Mouse (Mus musculus) urinary bladder, postnatal 25 days (tissue): ENCODE measurements around the gene 4930578C19Rik.
"Not testable (repeated sequence)": the region's sequence is repeated elsewhere in the genome, so short reads cannot be mapped to it uniquely, and the experiment has no call there.

Experiments used
- DNase-seq: peaks from one replicate; pipeline ENCODE4 v3.0.0; 2022; ENCODE audit warnings: low spot score

Gene 4930578C19Rik

DNA sequence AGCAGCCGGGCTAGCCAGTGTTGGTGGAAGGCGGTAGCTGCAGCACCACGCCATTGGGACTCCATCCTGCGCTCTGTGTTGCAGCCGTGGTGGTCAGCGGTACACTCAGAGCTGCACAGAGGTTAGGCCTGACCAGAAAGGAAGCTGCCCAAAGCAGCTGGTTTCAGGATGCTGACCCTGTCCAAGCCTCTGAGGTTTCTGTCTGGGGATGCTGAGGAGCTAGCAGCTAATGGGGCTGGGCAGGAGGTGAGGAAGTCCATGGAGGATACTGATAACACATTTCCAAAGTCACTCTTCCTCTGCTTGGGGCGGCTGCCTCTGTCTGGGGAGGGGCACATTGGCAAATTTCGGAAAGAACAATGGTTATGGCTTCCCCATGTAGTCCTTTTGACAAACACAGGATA, at the start of gene 4930578C19Rik:
TSS of gene 4930578C19Rik (minus strand) at position 200 of the 404 bp plus-strand sequence.
- DNase-seq, result no peak

- no peak for DNase-seq
Measured at GRCm38 (mm10) chrX:18467690-18468089, 6.5 kb upstream of the 4930578C19Rik start.

- no peak for DNase-seq
Measured at GRCm38 (mm10) chrX:18462879-18463278, 1.7 kb upstream of the 4930578C19Rik start.

- no peak for DNase-seq
Measured at GRCm38 (mm10) chrX:18451559-18451958, 9.6 kb downstream of the 4930578C19Rik start.

DNA sequence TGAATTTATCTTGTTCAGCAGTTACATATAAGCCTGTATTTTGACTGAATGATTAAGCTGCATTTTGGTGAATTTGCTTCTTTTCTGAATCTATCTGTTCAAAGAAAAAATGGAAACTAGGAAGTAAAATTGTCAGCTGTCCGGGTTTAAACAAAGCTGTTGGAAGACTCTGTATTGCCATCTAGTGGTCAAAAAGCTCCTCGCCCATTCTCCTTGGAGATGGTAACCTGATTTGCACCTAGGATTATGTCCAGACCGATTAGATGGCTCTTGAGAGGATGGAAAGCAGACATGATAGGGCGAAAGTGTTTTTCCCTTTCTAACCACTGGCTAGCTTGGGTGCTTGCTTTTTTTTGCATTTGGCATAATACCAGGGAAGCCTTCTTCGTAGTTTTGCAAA, 19.1 kb downstream of the 4930578C19Rik start:
- peak; percentile 21 for DNase-seq

DNA sequence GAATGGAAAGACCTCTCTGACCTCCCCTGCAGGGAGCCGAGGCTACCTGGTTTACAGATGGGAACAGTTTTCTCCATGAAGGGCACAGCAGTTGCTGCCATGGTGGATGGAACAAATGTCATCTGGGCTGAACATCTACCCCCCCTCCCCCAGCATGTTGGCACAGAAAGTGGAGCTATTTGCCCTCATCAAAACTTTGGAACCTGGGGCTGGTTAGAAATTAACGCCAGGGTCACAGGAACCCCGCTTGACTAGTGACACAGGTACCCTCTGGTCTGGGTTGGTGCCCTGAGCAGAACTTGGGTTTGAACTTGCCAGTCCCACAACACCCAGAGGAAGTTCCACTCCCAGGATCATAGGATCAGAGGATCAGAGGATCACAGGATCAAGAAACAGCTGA, 35.7 kb downstream of the 4930578C19Rik start:
- no peak for DNase-seq

DNA sequence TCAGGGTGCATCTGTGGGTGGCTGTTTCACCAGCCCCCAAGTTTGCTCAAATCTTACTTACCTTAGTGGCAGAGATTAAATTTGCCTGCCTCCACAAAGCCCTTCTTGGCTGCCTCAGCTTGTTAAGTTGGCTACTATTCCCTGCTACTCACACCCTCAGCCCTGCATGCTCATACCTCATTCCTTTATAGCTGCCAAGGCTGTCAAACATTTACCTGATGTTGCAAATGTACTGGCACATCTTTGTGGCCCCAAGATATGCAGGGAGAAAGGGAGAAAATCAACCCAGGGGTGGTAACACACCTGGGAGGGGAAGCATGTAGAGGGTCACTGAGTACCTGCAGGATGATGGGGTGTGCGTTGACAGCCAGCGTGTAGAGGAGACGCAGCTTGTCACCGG, 38.0 kb downstream of the 4930578C19Rik start:
- no peak for DNase-seq

DNA sequence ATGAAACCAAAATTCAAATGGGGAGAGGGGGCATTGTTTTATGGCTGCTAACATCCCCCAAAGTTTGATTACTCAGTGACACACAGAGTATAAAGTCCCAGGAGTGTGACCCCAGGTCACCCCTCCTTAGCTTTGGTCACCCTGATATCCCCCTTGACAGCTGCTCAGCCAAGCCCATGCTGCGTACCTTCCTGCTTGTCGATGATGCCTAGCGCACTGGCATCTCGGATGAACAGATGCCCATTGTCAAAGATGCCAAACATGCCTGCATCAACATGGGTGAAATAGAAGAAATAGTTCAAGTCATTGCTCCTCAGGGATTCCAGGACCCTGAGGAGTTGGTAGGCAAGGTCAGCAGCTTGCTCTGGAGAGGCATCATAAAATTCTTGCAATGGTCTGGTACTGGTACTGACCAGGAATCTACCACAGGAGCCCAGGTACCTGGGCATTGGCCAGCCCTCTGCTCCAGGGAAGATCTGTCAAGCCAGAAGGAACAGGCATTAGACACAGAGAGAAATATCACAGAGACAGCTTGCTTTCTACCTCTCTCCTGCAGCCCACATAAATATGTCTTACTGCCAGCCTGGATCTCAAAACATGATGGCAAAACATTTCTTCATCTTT, 40.9 kb downstream of the 4930578C19Rik start:
- DNase-seq, result no peak

DNA sequence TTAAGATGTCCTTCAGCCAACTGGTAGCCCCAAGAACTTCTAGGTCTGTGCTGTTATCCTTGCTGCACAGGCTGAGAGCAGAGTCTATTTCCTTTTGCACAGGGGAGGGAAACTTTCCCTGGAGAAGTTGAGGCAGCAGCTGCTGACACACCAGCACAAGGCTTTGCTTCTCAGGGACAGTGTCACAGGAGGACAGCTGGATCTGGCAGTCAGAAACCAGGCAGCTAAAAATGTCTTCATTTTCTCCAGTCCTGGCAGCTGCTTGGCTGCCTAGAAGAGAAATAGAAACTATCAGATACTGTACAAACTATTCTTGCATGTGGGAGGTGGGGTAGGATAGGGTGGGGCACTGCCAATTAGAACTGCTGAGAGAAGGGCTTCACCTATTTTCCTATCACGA, 42.2 kb downstream of the 4930578C19Rik start:
- no peak for DNase-seq

DNA sequence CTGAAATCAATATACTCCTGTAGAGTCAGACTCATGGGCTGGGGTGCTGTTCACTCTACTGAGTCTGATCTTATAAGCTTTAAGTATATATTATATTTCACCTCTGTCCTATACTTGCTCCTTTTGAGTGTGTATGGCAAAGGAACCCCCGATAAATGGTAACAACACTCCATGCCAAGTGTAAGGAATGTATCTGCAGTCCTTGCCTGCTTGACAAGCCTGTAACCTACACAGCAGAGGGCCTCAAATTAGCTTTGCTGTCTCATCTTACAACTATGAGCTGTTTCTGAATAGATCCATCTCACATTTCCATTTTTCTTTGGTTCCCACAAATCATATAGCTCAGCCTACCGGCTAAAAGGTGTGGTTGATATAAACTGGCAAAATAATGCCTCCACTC, 46.6 kb downstream of the 4930578C19Rik start:
- DNase-seq, result no peak

DNA sequence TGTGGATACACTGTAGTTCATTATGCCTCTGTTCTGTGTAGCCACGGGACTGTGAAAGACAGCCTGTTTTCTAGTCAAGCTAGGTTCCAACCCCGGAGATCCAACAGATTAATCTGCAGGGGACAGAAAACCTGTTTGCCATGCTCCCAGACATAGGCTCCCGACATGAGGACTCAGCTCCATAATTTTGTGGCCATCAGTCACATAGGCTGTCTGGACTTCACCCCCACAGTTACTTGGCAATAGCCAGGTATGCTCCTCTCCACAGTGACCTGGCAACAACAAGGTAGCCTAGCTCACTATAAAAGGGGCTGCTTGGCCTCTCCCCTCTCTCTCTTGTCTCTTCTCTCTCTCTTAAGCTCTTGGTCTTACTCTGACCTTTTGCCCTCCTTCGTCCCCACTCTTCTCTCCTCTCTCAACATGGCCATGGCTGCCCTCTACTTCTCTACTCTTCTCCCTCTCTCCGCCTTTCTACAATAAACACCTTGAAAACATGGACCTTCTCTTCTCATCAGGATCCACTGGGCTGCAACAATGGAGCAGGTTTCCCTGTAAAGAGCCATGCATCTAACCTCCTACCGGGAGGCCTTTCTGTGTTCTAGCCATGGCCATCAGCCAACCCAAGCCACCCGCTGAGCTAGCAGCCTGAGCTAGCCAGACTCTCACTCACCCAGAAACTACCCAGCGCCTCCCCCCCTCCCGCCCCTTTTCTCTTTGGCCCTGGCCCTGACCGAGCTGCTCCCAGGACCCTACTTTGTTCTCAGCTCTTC, 49.9 kb downstream of the 4930578C19Rik start:
- no peak for DNase-seq

- DNase-seq, result no peak
Measured at GRCm38 (mm10) chrX:18409598-18409997, 51.6 kb downstream of the 4930578C19Rik start.

GRCm38 (mm10) chrX:18402296-18402695, 58.9 kb downstream of the 4930578C19Rik start:
- no peak for DNase-seq

DNA sequence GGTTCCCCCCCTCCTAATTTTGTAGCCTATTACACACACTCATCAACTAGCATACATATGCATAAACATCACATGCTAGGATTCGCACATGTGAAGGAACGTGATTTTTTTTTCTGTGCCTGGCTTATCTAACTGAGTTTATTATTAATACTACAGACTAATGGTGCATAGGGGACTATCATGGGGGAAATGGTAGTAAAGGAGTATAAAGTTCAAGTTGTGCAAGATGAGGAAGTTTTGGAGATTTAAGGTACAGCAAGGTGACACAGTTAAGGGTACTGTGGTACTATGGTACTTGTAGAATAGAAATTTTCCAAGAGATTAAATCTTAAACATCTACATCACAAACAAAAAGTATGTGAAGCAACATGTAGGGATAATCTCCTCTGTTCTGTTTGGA, 64.5 kb downstream of the 4930578C19Rik start:
- DNase-seq, result no peak

DNA sequence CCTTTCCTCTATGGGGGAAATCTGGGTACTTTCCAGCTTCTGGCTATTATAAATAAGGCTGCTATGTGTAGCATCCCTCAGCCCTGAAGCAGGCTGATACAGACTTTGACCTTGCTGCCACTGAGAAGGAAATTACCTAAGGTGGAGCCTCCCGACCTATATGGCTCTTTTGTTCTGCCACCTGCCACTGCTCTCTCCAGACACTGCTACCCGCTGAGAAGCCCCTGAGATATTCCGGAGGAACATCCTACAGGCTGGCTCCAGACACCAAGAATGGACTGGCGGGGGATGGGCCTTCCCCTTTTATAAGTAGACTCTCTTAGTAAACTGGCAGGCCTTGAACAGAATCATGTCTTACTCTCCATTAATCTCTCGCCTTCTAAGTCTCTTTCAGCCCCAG, 77.0 kb downstream of the 4930578C19Rik start:
- DNase-seq, result not testable (repeated sequence)
